Mouse (Mus musculus): ENCODE measurements around the gene Ddx43. TPM values are rescaled to one million over a fixed set of nuclear protein-coding genes. Genes with fewer than 3 reads are reported as not detected.
"Not testable (repeated sequence)": the region's sequence is repeated elsewhere in the genome, so short reads cannot be mapped to it uniquely, and the experiment has no call there.

The Ddx43 gene
- polyA plus RNA-seq, 1 experiment from 2014 or later: 0.15 TPM

GRCm38 (mm10) chr9:78358053-78358452, 37.5 kb upstream of the Ddx43 start:
- H3K27ac ChIP-seq (ENCODE audit: low read length): no peak overlapping the region
- 15% methylated on average over 9 of the region's 9 CpGs for WGBS
- H3K4me1 ChIP-seq (ENCODE audit: control insufficient read depth, insufficient read depth, low read length): no peaks in the 10 kb centered on the region
- H3K9me3 ChIP-seq (replicated peaks; ENCODE audit: control insufficient read depth, low read length): no peaks in the 10 kb centered on the region
- no peak overlapping the region for H3K4me3 ChIP-seq (replicated peaks; ENCODE audit: low read length)
- H3K36me3 ChIP-seq (ENCODE audit: control insufficient read depth, insufficient read depth, low read length): no peaks in the 10 kb centered on the region
- no peak overlapping the region for H3K4me2 ChIP-seq (ENCODE audit: low read depth, low read length)
- H3K27me3 ChIP-seq (ENCODE audit: control insufficient read depth, insufficient read depth, low read length): no peaks in the 10 kb centered on the region
- no peak for ATAC-seq (ENCODE audit: insufficient read depth, low FRiP score)
- no peak overlapping the region for H3K9ac ChIP-seq (ENCODE audit: low read length)

DNA sequence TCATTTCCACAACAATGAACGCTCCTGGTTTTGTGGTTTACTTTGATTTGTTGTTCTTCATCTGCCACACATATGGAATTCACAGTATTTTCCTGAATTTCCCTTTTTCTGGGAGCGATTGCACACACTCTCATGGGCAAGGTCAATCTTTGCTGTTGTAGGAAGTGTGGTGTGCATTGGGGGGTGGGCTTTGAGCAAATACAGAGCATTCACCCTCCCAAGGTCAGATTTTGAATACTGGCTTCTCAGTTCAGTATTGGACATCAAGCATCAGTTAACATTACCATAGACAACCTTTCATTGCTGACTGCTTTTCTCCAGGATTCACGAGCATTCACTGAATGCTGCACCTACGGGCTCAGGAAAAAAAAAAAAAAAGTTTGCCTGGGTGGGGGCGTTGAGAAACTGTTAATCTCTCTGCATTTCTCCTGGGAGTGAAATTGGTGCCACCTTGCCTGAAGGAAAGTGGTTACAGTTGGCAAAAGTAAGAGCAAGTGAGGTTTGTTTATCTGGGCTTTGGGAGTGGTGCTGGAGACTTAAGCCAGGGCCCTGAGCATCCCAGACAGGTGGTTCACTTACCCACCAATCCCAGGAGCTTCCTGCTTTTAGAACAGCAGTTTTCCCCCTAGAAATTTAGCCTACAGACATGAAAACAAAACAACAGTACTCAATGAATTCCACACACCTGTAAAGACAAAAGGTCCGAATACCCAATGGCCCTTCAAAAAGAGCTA, 35.7 kb upstream of the Ddx43 start:
- no peaks in the 10 kb centered on the region for H3K27me3 ChIP-seq (ENCODE audit: control insufficient read depth, insufficient read depth, low read length)
- 78% methylated on average over 6 of the region's 6 CpGs for WGBS
- H3K4me2 ChIP-seq (ENCODE audit: low read depth, low read length): no peak overlapping the region
- no peak overlapping the region for H3K9ac ChIP-seq (ENCODE audit: low read length)
- H3K4me1 ChIP-seq (ENCODE audit: control insufficient read depth, insufficient read depth, low read length): no peaks in the 10 kb centered on the region
- no peaks in the 10 kb centered on the region for H3K36me3 ChIP-seq (ENCODE audit: control insufficient read depth, insufficient read depth, low read length)
- no peak overlapping the region for H3K4me3 ChIP-seq (replicated peaks; ENCODE audit: low read length)
- no peak overlapping the region for H3K27ac ChIP-seq (ENCODE audit: low read length)
- ATAC-seq (ENCODE audit: insufficient read depth, low FRiP score): no peak
- H3K9me3 ChIP-seq (replicated peaks; ENCODE audit: control insufficient read depth, low read length): no peaks in the 10 kb centered on the region

- Histone ChIP-seq H3K9ac (ENCODE audit: low read length) (no peak overlapping the region), H3K27ac (ENCODE audit: low read length) (no peak overlapping the region), H3K9me3 (replicated peaks; ENCODE audit: control insufficient read depth, low read length) (no peaks in the 10 kb centered on the region), H3K4me1 (ENCODE audit: control insufficient read depth, insufficient read depth, low read length) (no peaks in the 10 kb centered on the region), H3K4me3 (replicated peaks; ENCODE audit: low read length) (no peak overlapping the region), H3K36me3 (ENCODE audit: control insufficient read depth, insufficient read depth, low read length) (no peaks in the 10 kb centered on the region), H3K4me2 (ENCODE audit: low read depth, low read length) (no peak overlapping the region), H3K27me3 (ENCODE audit: control insufficient read depth, insufficient read depth, low read length) (no peaks in the 10 kb centered on the region)
- WGBS: 47% methylated on average over 2 of the region's 2 CpGs
- ATAC-seq (ENCODE audit: insufficient read depth, low FRiP score): no peak
Measured at GRCm38 (mm10) chr9:78360484-78360872, 35.1 kb upstream of the Ddx43 start.

GRCm38 (mm10) chr9:78363374-78363773, 32.2 kb upstream of the Ddx43 start:
- ATAC-seq (ENCODE audit: insufficient read depth, low FRiP score): no peak
- Histone ChIP-seq H3K27me3 (ENCODE audit: control insufficient read depth, insufficient read depth, low read length) (no peaks in the 10 kb centered on the region), H3K9ac (ENCODE audit: low read length) (no peak overlapping the region), H3K4me2 (ENCODE audit: low read depth, low read length) (no peak overlapping the region), H3K27ac (ENCODE audit: low read length) (no peak overlapping the region), H3K9me3 (replicated peaks; ENCODE audit: control insufficient read depth, low read length) (no peaks in the 10 kb centered on the region), H3K4me1 (ENCODE audit: control insufficient read depth, insufficient read depth, low read length) (no peaks in the 10 kb centered on the region; the same call in 1 of the 2 replicates), H3K4me3 (replicated peaks; ENCODE audit: low read length) (no peak overlapping the region), H3K36me3 (ENCODE audit: control insufficient read depth, insufficient read depth, low read length) (no peaks in the 10 kb centered on the region)
- WGBS: 61% methylated on average over 6 of the region's 6 CpGs

- Histone ChIP-seq H3K27ac (ENCODE audit: low read length) (no peak overlapping the region), H3K4me2 (ENCODE audit: low read depth, low read length) (no peak overlapping the region), H3K27me3 (ENCODE audit: control insufficient read depth, insufficient read depth, low read length) (no peaks in the 10 kb centered on the region), H3K9me3 (replicated peaks; ENCODE audit: control insufficient read depth, low read length) (no peaks in the 10 kb centered on the region), H3K9ac (ENCODE audit: low read length) (no peak overlapping the region), H3K36me3 (ENCODE audit: control insufficient read depth, insufficient read depth, low read length) (no peaks in the 10 kb centered on the region), H3K4me3 (replicated peaks; ENCODE audit: low read length) (no peak overlapping the region), H3K4me1 (ENCODE audit: control insufficient read depth, insufficient read depth, low read length) (no peaks in the 10 kb centered on the region; the same call in 1 of the 2 replicates)
- no peak for ATAC-seq (ENCODE audit: insufficient read depth, low FRiP score)
- 90% methylated on average over 6 of the region's 6 CpGs for WGBS
Measured at GRCm38 (mm10) chr9:78364701-78365100, 30.9 kb upstream of the Ddx43 start.

DNA sequence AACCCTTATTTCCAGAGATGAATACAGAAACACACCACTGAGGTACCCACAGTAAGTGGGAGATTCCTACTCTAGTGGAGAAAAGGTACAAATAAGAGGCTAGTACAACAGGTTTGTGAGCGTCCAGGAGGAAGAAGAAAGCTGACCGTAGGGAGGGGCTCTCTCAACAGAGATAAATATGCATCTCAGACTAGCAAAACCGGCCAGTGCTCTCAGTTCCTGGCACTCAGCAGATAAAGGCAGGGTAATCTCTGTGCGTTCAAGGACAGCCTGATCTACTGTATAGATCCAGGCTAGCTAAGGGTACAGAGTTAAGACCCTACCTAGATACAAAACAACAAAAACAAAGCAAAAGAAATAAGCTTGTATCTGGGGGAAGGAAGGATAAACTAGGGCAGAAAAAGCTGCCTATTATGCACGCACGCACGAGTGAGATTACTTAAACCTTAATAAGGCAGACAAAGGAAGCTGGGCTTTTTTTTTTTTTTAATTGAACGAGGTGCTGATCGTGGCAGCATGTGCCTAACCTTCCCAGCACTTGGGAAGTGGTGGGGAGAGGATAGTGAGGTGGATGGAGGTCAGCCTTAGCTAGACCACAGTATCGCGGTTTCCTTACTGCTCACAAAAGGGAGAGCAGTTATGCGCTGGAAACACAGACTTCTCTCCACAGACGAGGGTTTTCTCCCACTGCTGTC, 29.6 kb upstream of the Ddx43 start:
- H3K27me3 ChIP-seq (ENCODE audit: control insufficient read depth, insufficient read depth, low read length): no peaks in the 10 kb centered on the region
- no peak for ATAC-seq (ENCODE audit: insufficient read depth, low FRiP score)
- H3K9me3 ChIP-seq (replicated peaks; ENCODE audit: control insufficient read depth, low read length): no peaks in the 10 kb centered on the region
- no peak overlapping the region for H3K9ac ChIP-seq (ENCODE audit: low read length)
- no peak overlapping the region for H3K27ac ChIP-seq (ENCODE audit: low read length)
- WGBS: 64% methylated on average over 13 of the region's 13 CpGs
- no peaks in the 10 kb centered on the region for H3K36me3 ChIP-seq (ENCODE audit: control insufficient read depth, insufficient read depth, low read length)
- no peak overlapping the region for H3K4me2 ChIP-seq (ENCODE audit: low read depth, low read length)
- H3K4me1 ChIP-seq (ENCODE audit: control insufficient read depth, insufficient read depth, low read length): no peaks in the 10 kb centered on the region; the same call in 1 of the 2 replicates
- no peak overlapping the region for H3K4me3 ChIP-seq (replicated peaks; ENCODE audit: low read length)

DNA sequence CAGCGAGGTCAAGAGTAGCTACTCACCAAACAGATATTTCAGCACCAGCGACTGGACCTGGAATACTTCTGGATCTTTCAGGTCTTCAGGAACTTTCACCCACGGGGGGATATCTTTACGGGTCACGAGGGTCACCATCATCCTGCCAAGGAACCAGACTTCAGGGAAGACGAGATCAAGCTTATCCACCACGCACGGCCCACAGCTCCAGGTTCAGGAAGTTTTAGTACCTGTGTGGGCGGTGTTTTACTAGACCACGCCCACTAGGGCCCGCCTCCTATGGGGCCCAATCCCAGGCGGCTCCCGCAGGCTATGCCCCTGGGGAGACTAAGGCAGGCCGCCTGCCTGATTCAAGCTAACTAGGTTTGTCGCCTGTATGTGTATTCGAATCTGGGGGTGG, 27.6 kb upstream of the Ddx43 start, which contains the start of gene Dppa5a:
Gene Dppa5a, minus strand, starts transcription at position 219 of the 400 bp plus-strand sequence.
- not testable (repeated sequence) for H3K27me3 ChIP-seq (ENCODE audit: control insufficient read depth, insufficient read depth, low read length); H3K4me3 ChIP-seq (replicated peaks; ENCODE audit: low read length); H3K4me2 ChIP-seq (ENCODE audit: low read depth, low read length); H3K36me3 ChIP-seq (ENCODE audit: control insufficient read depth, insufficient read depth, low read length); H3K27ac ChIP-seq (ENCODE audit: low read length); H3K9ac ChIP-seq (ENCODE audit: low read length); ATAC-seq (ENCODE audit: insufficient read depth, low FRiP score); H3K4me1 ChIP-seq (ENCODE audit: control insufficient read depth, insufficient read depth, low read length); H3K9me3 ChIP-seq (replicated peaks; ENCODE audit: control insufficient read depth, low read length)
- WGBS: 87% methylated on average over 16 of the region's 16 CpGs

DNA sequence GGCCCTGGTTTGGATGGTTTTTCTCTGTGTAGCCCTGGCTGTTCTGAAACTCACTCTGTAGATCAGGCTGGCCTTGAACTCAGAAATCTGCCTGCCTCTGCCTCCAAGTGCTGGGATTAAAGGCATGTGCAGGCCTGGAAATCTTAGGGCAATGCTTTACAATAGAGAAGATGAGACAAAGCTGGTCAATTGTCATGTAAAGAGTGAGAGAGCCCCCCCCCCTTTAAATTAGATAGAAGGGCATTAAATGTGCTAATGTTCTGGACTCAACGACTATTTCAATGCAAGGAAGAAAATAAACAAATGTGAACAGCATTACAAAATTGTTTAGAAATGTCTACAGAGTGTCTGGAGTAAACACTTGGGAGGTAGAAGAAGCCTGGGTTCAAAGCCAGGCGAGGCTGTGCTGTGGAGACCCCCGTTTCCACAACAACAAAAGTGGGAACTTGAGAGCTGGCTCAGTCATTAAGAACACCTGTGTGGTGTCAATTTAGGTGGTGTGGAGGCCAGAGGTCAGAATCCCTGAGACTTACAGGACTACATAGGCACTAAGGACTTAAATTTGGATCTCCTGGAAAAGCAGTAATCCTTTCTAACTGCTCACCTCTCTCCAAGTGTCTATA, 26.8 kb upstream of the Ddx43 start:
- 67% methylated on average over 3 of the region's 3 CpGs for WGBS
- no peaks in the 10 kb centered on the region for H3K9me3 ChIP-seq (replicated peaks; ENCODE audit: control insufficient read depth, low read length)
- H3K9ac ChIP-seq (ENCODE audit: low read length): no peak overlapping the region
- no peaks in the 10 kb centered on the region for H3K27me3 ChIP-seq (ENCODE audit: control insufficient read depth, insufficient read depth, low read length)
- H3K4me2 ChIP-seq (ENCODE audit: low read depth, low read length): no peak overlapping the region
- no peak overlapping the region for H3K4me3 ChIP-seq (replicated peaks; ENCODE audit: low read length)
- no peak for ATAC-seq (ENCODE audit: insufficient read depth, low FRiP score)
- H3K36me3 ChIP-seq (ENCODE audit: control insufficient read depth, insufficient read depth, low read length): no peaks in the 10 kb centered on the region
- H3K27ac ChIP-seq (ENCODE audit: low read length): no peak overlapping the region
- no peaks in the 10 kb centered on the region; the same call in 1 of the 2 replicates for H3K4me1 ChIP-seq (ENCODE audit: control insufficient read depth, insufficient read depth, low read length)

- H3K27me3 ChIP-seq (ENCODE audit: control insufficient read depth, insufficient read depth, low read length): no peaks in the 10 kb centered on the region
- H3K4me1 ChIP-seq (ENCODE audit: control insufficient read depth, insufficient read depth, low read length): no peaks in the 10 kb centered on the region; the same call in 1 of the 2 replicates
- no peak for ATAC-seq (ENCODE audit: insufficient read depth, low FRiP score)
- H3K9me3 ChIP-seq (replicated peaks; ENCODE audit: control insufficient read depth, low read length): no peaks in the 10 kb centered on the region
- no peaks in the 10 kb centered on the region for H3K36me3 ChIP-seq (ENCODE audit: control insufficient read depth, insufficient read depth, low read length)
- H3K4me2 ChIP-seq (ENCODE audit: low read depth, low read length): no peak overlapping the region
- no peak overlapping the region for H3K27ac ChIP-seq (ENCODE audit: low read length)
- no peak overlapping the region for H3K4me3 ChIP-seq (replicated peaks; ENCODE audit: low read length)
- WGBS: 82% methylated on average over 2 of the region's 2 CpGs
- no peak overlapping the region for H3K9ac ChIP-seq (ENCODE audit: low read length)
Measured at GRCm38 (mm10) chr9:78369349-78369748, 26.2 kb upstream of the Ddx43 start.

Measured in stomach, embryonic 16.5 days (tissue).